Mouse (Mus musculus) ZHBTc4 (cell line): Measurements from ENCODE around the gene Serpina12.
A peak's percentile ranks its signal among the peaks of the same experiment; 100 is the strongest.

Source experiments
- DNase-seq: peaks from one replicate; pipeline ENCODE4 v3.0.0-alpha.2; 2011; ENCODE audit warnings: low read depth, low spot score

Gene Serpina12

GRCm38 (mm10) chr12:104003238-104003612 lies 41.0 kb downstream of the Serpina12 start:
- no peak for DNase-seq

- DNase-seq = no peak
These were observed 41.5 kb downstream of the Serpina12 start for GRCm38 (mm10) chr12:104002569-104003237.

GRCm38 (mm10) chr12:104000594-104000993 lies 43.6 kb downstream of the Serpina12 start:
- peak; percentile 13 for DNase-seq

- no peak for DNase-seq
These were observed 44.6 kb downstream of the Serpina12 start for GRCm38 (mm10) chr12:103999611-104000010.

GRCm38 (mm10) chr12:103996513-103996912 lies 47.7 kb downstream of the Serpina12 start:
- no peak for DNase-seq

- peak; percentile 62 for DNase-seq
These were observed 48.8 kb downstream of the Serpina12 start for GRCm38 (mm10) chr12:103995292-103996072.

GRCm38 (mm10) chr12:103992945-103993344 lies 51.3 kb downstream of the Serpina12 start:
- DNase-seq = no peak

GRCm38 (mm10) chr12:103989857-103990256 lies 54.4 kb downstream of the Serpina12 start, which contains the start of gene Serpina11:
TSS of gene Serpina11 (minus strand) at chr12:103989957.
- DNase-seq = no peak

GRCm38 (mm10) chr12:103989514-103989767 lies 54.8 kb downstream of the Serpina12 start:
- no peak for DNase-seq

- no peak for DNase-seq
These were observed 55.3 kb downstream of the Serpina12 start for GRCm38 (mm10) chr12:103988754-103989513.

GRCm38 (mm10) chr12:103985868-103986267 lies 58.4 kb downstream of the Serpina12 start:
- DNase-seq = no peak

GRCm38 (mm10) chr12:103984935-103985334 lies 59.3 kb downstream of the Serpina12 start:
- DNase-seq = peak; percentile 63

GRCm38 (mm10) chr12:103981646-103982360 lies 62.4 kb downstream of the Serpina12 start:
- no peak for DNase-seq
